Mouse (Mus musculus): ENCODE measurements at regions not wholly inside any gene's neighbourhood (a gene's known extent, or its start where the extent isn't known, plus 50 kb on each side); places are given as distances from the start of the nearest gene placed in this dataset.
A peak's percentile ranks its signal among the peaks of the same experiment; 100 is the strongest.

DNA sequence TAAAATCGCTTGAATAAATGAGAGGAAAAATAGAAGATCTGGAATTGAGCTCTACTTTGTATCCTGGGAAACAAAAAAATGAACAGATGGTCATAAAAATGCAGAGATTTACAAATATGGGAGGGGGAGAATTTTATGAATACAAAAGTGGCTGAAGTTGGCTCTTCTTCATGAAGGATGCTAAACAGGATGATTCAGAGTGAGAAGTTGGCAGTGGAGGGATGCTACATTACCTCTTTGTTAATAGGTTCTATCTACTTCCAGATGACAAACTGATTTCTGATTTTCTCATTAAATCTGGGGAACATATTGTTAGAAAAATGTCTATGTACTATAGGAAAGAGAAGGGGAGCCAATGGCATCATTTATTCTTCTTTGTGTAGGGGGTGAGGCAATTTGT is 2785.8 kb downstream of the Poteg start:
- 90% methylated on average over 1 of the region's 1 CpGs for WGBS
- Histone ChIP-seq H3K36me3 (ENCODE audit: control insufficient read depth, insufficient read depth, low read length) (no peaks in the 10 kb centered on the region), H3K27ac (ENCODE audit: low read depth, low read length) (no peak overlapping the region), H3K4me2 (ENCODE audit: low read depth, low read length, severe bottlenecking) (no peak overlapping the region), H3K4me1 (replicated peaks; ENCODE audit: control insufficient read depth, insufficient read depth, low read length) (no peaks in the 10 kb centered on the region), H3K27me3 (ENCODE audit: control insufficient read depth, insufficient read depth, low read length) (no peaks in the 10 kb centered on the region), H3K9ac (ENCODE audit: low read length) (no peak overlapping the region), H3K9me3 (ENCODE audit: control insufficient read depth, low read length) (no peaks in the 10 kb centered on the region), H3K4me3 (ENCODE audit: low read depth, low read length) (no peak overlapping the region)
- ATAC-seq (replicated peaks; ENCODE audit: low FRiP score), result no peak
- no peak for DNase-seq (ENCODE audit: low spot score)

DNA sequence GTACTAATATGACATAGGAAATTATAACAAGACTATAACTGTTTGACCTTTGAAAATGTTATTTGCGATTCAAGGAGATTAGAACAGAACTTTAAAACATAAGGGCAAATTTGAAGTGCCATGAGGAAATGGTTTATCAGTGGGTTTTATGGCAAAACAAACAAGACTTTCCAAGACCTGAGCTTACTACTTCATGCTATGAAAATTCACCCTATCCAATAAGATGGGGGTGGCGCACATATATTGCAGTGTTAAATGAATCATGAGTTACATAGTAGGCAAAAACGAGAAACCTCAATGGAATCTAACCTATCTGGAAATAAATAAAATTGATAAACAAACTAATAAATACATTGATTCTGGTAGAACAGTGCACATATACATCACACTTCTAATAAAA is 2804.3 kb downstream of the Poteg start:
- H3K4me3 ChIP-seq (ENCODE audit: low read depth, low read length), result no peak overlapping the region
- H3K27me3 ChIP-seq (ENCODE audit: control insufficient read depth, insufficient read depth, low read length), result no peaks in the 10 kb centered on the region
- H3K27ac ChIP-seq (ENCODE audit: low read depth, low read length), result no peak overlapping the region
- no peak for DNase-seq (ENCODE audit: low spot score)
- H3K9ac ChIP-seq (ENCODE audit: low read length), result no peak overlapping the region
- no peaks in the 10 kb centered on the region for H3K9me3 ChIP-seq (ENCODE audit: control insufficient read depth, low read length)
- no peaks in the 10 kb centered on the region for H3K36me3 ChIP-seq (ENCODE audit: control insufficient read depth, insufficient read depth, low read length)
- WGBS, result 94% methylated on average over 3 of the region's 3 CpGs
- ATAC-seq (replicated peaks; ENCODE audit: low FRiP score), result no peak
- no peak overlapping the region for H3K4me2 ChIP-seq (ENCODE audit: low read depth, low read length, severe bottlenecking)
- H3K4me1 ChIP-seq (replicated peaks; ENCODE audit: control insufficient read depth, insufficient read depth, low read length), result no peaks in the 10 kb centered on the region

DNA sequence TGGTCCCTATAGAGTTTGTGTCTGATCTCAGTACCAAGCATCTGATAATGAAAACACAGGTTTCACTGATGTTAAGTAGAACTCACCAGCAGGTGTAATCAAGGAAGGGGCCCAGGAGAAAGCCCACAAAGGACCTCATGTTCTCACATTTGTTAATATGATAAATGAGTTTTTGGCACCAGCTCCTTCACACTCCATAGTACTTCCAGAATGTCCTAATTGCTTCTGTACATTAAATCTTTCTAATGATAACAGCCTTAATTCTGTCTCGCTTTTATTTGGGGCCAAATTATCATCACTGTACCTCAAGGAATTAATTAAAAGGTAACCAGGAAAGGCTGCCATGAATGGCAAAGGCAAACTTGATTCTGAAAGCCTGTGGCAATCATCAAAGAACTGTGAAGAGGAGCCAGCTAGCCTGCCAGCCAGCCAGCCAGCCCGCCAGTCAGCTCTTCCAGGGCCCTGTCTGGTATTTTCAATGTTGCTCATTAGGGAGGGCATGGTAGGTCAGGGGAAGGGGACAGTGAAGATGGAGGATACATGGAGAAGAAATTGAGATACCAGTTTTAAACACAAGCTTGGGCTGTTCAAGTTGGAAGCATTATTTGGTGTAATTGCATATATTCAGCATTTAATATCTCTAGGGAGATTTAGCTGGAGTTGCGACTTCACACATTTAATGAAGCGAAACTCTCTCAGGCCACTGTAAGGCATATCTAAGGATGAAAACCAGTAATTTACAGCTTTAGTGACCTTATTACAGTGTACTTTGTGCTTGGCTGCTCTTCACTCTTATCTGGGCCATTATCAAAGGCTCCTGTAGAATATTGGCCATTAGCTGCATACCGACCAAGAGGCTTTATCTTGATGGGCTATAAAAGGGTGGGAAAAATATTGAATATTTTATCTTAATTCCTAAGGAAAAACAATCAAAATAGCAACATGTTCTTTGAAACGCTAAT is 2822.8 kb downstream of the Poteg start:
- no peaks in the 10 kb centered on the region for H3K27me3 ChIP-seq (ENCODE audit: control insufficient read depth, insufficient read depth, low read length)
- DNase-seq (ENCODE audit: low spot score) (no peak), ATAC-seq (replicated peaks; ENCODE audit: low FRiP score) (peak; percentile 72)
- no peak overlapping the region for H3K4me3 ChIP-seq (ENCODE audit: low read depth, low read length)
- 80% methylated on average over 6 of the region's 6 CpGs for WGBS
- H3K27ac ChIP-seq (ENCODE audit: low read depth, low read length), result no peak overlapping the region
- no peak overlapping the region for H3K4me2 ChIP-seq (ENCODE audit: low read depth, low read length, severe bottlenecking)
- H3K4me1 ChIP-seq (replicated peaks; ENCODE audit: control insufficient read depth, insufficient read depth, low read length), result no peaks in the 10 kb centered on the region
- no peaks in the 10 kb centered on the region for H3K36me3 ChIP-seq (ENCODE audit: control insufficient read depth, insufficient read depth, low read length)
- no peaks in the 10 kb centered on the region for H3K9me3 ChIP-seq (ENCODE audit: control insufficient read depth, low read length)
- no peak overlapping the region for H3K9ac ChIP-seq (ENCODE audit: low read length)

DNA sequence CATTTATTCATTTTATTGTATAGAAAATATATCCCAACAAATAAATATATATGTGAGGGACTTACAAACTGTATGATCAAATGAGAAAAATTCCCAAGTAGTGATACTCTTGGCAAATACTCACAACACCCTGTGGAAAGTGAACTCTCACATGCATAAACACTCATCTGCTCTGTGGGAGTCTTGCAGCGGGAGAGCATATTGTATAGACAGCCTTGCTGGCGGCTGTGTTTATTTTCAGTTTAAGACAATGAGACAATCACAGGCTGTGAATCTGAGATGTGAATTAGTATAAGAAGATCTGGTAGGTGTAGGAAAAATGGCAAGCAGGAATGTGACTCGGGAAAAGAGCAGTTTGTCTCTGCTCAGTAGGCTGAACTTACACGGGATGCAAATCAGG is 2841.7 kb downstream of the Poteg start:
- no peak for DNase-seq (ENCODE audit: low spot score)
- no peak for ATAC-seq (replicated peaks; ENCODE audit: low FRiP score)

DNA sequence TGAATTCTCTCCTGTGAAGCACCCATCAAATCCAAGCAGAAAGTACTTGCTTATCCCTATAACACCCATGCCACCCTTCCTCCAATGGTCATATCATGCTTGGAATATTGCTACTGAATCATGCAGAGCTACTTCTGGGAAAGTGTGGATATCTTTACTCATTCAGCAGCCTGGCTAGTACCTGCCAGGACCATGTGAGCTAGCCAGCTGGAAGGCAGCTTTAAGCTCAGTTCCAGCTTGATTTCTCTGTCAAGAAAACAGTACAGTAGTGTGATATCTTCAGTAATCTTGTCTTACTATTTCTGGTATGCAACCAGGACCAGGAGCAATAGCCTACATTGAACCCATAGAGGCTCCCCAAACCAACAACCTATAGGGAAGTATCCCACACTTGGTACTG is 2883.7 kb downstream of the Poteg start:
- ATAC-seq (replicated peaks; ENCODE audit: low FRiP score) (no peak), DNase-seq (ENCODE audit: low spot score) (no peak)
- Histone ChIP-seq H3K36me3 (ENCODE audit: control insufficient read depth, insufficient read depth, low read length) (no peaks in the 10 kb centered on the region), H3K4me3 (ENCODE audit: low read depth, low read length) (no peak overlapping the region), H3K27ac (ENCODE audit: low read depth, low read length) (no peak overlapping the region), H3K9ac (ENCODE audit: low read length) (no peak overlapping the region), H3K27me3 (ENCODE audit: control insufficient read depth, insufficient read depth, low read length) (no peaks in the 10 kb centered on the region), H3K9me3 (ENCODE audit: control insufficient read depth, low read length) (no peaks in the 10 kb centered on the region), H3K4me2 (ENCODE audit: low read depth, low read length, severe bottlenecking) (no peak overlapping the region), H3K4me1 (replicated peaks; ENCODE audit: control insufficient read depth, insufficient read depth, low read length) (no peaks in the 10 kb centered on the region)

More for the DNA sequence above, 2841.7 kb downstream of the Poteg start:
- Histone ChIP-seq H3K27me3 (ENCODE audit: control insufficient read depth, insufficient read depth, low read length) (no peaks in the 10 kb centered on the region), H3K4me3 (ENCODE audit: low read depth, low read length) (no peak overlapping the region), H3K9me3 (ENCODE audit: control insufficient read depth, low read length) (no peaks in the 10 kb centered on the region), H3K4me2 (ENCODE audit: low read depth, low read length, severe bottlenecking) (no peak overlapping the region), H3K36me3 (ENCODE audit: control insufficient read depth, insufficient read depth, low read length) (no peaks in the 10 kb centered on the region), H3K4me1 (replicated peaks; ENCODE audit: control insufficient read depth, insufficient read depth, low read length) (no peaks in the 10 kb centered on the region), H3K27ac (ENCODE audit: low read depth, low read length) (no peak overlapping the region), H3K9ac (ENCODE audit: low read length) (no peak overlapping the region)
- 52% methylated on average over 4 of the region's 4 CpGs for WGBS

DNA sequence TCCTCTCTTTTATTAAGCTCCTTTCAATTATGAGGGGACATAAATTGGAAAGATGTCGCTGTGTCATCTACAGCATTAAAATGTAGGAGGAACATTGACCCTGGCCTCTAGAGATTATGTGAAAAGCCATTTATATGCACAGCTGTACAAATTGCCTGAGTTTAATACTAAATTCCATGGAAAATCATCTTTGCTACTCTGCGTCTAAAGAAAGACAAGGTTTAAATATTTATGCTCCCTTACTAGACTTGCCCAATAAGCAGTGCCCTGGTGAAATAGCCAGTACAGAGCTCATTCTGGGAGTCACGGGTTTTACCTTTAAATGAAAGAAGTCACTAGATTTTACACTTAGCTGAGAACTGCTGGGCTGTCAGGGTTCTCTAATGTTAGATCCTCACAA is 2885.9 kb downstream of the Poteg start:
- no peak overlapping the region for H3K4me2 ChIP-seq (ENCODE audit: low read depth, low read length, severe bottlenecking)
- H3K4me3 ChIP-seq (ENCODE audit: low read depth, low read length), result no peak overlapping the region
- no peak for DNase-seq (ENCODE audit: low spot score)
- no peak overlapping the region for H3K27ac ChIP-seq (ENCODE audit: low read depth, low read length)
- WGBS, result 81% methylated on average over 3 of the region's 3 CpGs
- ATAC-seq (replicated peaks; ENCODE audit: low FRiP score), result no peak
- H3K9ac ChIP-seq (ENCODE audit: low read length), result no peak overlapping the region
- H3K36me3 ChIP-seq (ENCODE audit: control insufficient read depth, insufficient read depth, low read length), result no peaks in the 10 kb centered on the region
- H3K9me3 ChIP-seq (ENCODE audit: control insufficient read depth, low read length), result no peaks in the 10 kb centered on the region
- H3K4me1 ChIP-seq (replicated peaks; ENCODE audit: control insufficient read depth, insufficient read depth, low read length), result no peaks in the 10 kb centered on the region
- H3K27me3 ChIP-seq (ENCODE audit: control insufficient read depth, insufficient read depth, low read length), result no peaks in the 10 kb centered on the region

DNA sequence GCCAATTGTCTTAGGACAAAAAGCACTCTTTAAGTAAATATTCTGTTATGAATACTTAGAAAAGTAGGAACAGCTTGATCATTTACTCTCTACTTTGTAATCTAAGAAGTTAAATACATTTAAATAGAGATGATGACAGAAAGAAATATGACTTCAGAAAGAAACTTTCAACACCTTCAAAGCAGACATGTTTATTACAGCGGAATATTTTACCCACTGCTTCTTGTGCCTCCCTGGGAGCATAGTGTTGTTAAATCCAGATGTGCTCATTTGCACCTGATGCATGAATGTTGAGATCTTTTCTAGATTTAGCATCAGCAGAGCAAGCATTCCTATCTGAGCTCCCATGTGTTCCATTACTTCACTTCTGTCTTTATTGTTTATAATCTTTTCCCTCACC is 2912.0 kb downstream of the Poteg start:
- H3K27ac ChIP-seq (ENCODE audit: low read depth, low read length), result no peak overlapping the region
- H3K4me3 ChIP-seq (ENCODE audit: low read depth, low read length), result no peak overlapping the region
- WGBS, result 91% methylated on average over 1 of the region's 1 CpGs
- no peak overlapping the region for H3K4me2 ChIP-seq (ENCODE audit: low read depth, low read length, severe bottlenecking)
- no peaks in the 10 kb centered on the region for H3K27me3 ChIP-seq (ENCODE audit: control insufficient read depth, insufficient read depth, low read length)
- ATAC-seq (replicated peaks; ENCODE audit: low FRiP score), result no peak
- no peak overlapping the region for H3K9ac ChIP-seq (ENCODE audit: low read length)
- no peak for DNase-seq (ENCODE audit: low spot score)
- no peaks in the 10 kb centered on the region for H3K9me3 ChIP-seq (ENCODE audit: control insufficient read depth, low read length)
- H3K36me3 ChIP-seq (ENCODE audit: control insufficient read depth, insufficient read depth, low read length), result no peaks in the 10 kb centered on the region
- no peaks in the 10 kb centered on the region for H3K4me1 ChIP-seq (replicated peaks; ENCODE audit: control insufficient read depth, insufficient read depth, low read length)

DNA sequence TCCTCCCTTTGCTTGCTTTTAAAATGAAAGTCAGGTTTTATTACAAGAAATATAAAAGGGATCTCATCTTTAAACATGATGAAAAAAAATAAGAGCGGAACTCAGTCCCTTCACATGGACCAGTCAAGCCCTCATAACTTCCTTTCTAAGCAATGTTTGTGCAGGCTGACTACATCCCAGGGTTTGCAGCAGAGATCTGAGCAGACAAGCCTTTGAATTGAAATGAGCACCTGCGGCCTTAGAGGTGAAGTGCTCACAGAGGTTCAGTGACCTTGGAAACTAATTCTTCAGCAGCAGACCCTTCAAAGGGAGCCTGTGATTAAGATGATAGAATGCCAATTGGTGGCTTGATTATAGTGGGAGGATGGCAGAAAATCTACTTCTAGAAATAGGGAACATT is 2918.3 kb downstream of the Poteg start:
- no peak for DNase-seq (ENCODE audit: low spot score)
- Histone ChIP-seq H3K4me3 (ENCODE audit: low read depth, low read length) (no peak overlapping the region), H3K4me1 (replicated peaks; ENCODE audit: control insufficient read depth, insufficient read depth, low read length) (no peaks in the 10 kb centered on the region), H3K27ac (ENCODE audit: low read depth, low read length) (no peak overlapping the region), H3K4me2 (ENCODE audit: low read depth, low read length, severe bottlenecking) (no peak overlapping the region), H3K27me3 (ENCODE audit: control insufficient read depth, insufficient read depth, low read length) (no peaks in the 10 kb centered on the region), H3K9ac (ENCODE audit: low read length) (no peak overlapping the region), H3K9me3 (ENCODE audit: control insufficient read depth, low read length) (no peaks in the 10 kb centered on the region), H3K36me3 (ENCODE audit: control insufficient read depth, insufficient read depth, low read length) (no peaks in the 10 kb centered on the region)
- WGBS, result 65% methylated on average over 2 of the region's 2 CpGs
- no peak for ATAC-seq (replicated peaks; ENCODE audit: low FRiP score)

DNA sequence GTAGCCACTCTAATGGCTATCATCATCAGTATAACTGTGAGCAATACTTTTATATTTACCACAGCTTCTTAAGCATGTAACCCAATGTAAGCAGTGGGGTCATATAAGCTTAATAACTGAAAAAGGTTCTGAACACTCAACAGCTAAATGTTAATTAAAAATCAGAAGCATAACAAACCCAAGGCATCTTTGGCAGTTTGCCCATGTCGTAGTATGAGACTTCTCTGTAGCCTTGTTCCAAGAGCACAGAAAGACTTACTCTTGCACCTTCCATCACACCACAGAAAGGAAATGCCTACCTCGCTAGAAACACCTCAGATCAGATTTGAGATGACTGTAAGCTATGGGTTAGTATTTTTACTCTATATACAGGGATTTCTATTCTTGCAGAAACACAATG is 2944.5 kb downstream of the Poteg start:
- Histone ChIP-seq H3K27me3 (ENCODE audit: control insufficient read depth, insufficient read depth, low read length) (no peaks in the 10 kb centered on the region), H3K4me2 (ENCODE audit: low read depth, low read length, severe bottlenecking) (no peak overlapping the region), H3K4me1 (replicated peaks; ENCODE audit: control insufficient read depth, insufficient read depth, low read length) (no peaks in the 10 kb centered on the region), H3K4me3 (ENCODE audit: low read depth, low read length) (no peak overlapping the region), H3K9ac (ENCODE audit: low read length) (no peak overlapping the region), H3K9me3 (ENCODE audit: control insufficient read depth, low read length) (no peaks in the 10 kb centered on the region), H3K27ac (ENCODE audit: low read depth, low read length) (no peak overlapping the region), H3K36me3 (ENCODE audit: control insufficient read depth, insufficient read depth, low read length) (no peaks in the 10 kb centered on the region)
- DNase-seq (ENCODE audit: low spot score) (no peak), ATAC-seq (replicated peaks; ENCODE audit: low FRiP score) (no peak)
- WGBS, result 80% methylated on average over 2 of the region's 2 CpGs
